Mouse (Mus musculus) ovary, postnatal 14 days (tissue): ENCODE data around the gene Igsf8.

Source experiments
- DNase-seq: peaks from one replicate; pipeline ENCODE4 v3.0.0; 2022; ENCODE audit warnings: low spot score

The Igsf8 gene

DNA sequence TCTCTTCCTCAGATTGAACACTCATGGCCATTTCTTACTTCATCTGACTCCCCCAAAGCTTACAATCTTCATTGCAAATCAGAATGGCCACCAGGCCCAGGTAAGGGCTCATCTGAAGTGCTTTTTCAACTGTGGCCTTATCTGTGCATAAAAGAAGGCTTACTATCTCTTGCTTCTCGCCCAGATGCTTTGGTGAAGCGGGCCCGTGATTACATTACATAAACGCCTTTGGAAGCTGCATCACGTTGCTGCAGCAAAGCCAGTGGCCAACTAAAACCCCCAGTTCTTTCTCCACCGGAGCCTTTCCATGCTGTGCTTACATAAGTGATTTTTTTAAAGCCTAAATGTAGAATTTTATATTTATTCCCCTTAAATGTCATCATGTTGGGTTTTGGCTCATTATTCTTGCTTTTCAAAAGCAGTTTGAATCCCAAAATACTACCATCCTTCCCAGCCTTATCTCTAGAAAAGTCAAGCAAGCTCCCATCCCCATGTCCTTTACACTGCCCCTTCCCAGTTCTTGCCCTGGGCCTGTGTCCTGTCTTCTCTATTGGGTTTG is 62.4 kb downstream of the Igsf8 start:
- no peak for DNase-seq

DNA sequence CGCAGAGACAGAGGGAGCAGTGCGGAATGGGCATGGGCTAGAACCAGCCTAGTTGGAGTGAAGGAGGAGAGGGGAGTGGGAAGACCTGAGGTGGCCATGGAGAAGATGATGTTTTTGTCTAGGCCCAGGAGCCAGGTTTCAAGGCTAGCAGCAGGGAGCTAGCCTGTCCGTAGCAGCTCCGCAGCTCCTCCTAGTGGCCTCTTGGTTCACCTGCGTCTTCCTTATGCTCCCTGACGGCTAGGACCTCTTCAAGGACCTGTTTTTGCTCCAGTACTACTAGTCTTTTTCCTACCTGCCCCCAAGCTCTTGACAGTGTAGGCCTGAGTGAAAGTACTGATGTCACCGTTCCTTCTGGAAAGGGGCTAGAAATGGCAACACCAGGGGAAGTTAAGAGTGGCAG is 63.3 kb downstream of the Igsf8 start:
- peak; percentile 74 for DNase-seq

DNA sequence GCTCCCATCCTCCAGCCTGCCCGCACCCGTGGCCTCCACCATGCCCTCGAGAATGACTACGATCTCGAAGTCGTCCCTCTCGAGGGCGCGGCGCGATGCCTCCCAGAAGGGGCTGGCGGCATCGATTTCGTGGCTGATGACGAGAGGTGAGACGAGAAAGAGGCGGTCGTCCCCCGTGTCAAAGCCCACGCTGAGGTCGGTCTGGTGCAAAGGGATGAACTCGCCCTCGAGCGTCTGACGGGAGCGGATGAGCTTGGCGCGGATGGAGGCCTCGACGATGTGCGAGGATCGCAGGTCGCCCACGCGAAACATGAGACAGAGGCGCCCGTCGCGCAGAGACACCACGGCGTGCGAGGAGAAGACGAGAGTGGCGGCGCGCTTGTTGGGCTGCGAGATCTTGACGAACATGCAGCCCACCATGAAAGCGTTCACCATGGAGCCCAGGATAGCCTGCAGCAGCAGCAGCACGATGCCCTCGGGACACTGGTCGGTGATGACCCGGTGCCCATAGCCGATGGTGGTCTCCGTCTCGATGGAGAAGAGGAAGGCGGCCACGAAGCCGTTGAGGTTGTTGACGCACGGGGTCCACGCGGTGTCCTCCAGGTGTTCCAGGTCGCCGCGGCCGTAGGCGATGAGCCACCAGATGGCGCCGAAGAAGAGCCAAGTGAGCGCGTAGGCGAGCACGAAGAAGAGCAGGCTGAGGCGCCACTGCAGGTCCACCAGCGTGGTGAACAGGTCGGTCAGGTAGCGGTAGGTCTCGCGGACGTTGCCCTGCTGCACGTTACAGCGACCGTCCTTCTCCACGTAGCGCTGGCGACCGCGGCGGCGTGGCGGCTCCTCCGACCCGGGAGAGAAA is 64.5 kb downstream of the Igsf8 start:
- peak; percentile 42 for DNase-seq

DNA sequence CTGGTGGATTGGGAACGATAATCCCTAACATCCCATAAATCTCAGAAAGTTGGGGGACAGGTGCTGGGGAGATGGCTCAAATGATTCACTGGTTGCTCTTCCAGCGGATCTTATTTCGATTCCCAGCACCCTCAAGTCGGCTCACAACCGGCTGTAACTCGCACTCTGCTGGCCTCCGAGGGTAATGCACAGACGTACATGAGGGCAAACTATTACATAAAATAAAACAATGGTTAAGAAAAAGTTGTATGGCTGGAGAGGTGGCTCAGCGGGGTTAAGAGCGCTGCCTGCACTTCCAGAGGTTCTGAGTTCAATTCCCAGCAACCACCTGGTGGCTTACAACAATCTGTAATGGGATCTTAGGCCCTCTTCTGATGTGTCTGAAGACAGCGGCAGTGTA is 65.2 kb downstream of the Igsf8 start:
- DNase-seq: no peak

DNA sequence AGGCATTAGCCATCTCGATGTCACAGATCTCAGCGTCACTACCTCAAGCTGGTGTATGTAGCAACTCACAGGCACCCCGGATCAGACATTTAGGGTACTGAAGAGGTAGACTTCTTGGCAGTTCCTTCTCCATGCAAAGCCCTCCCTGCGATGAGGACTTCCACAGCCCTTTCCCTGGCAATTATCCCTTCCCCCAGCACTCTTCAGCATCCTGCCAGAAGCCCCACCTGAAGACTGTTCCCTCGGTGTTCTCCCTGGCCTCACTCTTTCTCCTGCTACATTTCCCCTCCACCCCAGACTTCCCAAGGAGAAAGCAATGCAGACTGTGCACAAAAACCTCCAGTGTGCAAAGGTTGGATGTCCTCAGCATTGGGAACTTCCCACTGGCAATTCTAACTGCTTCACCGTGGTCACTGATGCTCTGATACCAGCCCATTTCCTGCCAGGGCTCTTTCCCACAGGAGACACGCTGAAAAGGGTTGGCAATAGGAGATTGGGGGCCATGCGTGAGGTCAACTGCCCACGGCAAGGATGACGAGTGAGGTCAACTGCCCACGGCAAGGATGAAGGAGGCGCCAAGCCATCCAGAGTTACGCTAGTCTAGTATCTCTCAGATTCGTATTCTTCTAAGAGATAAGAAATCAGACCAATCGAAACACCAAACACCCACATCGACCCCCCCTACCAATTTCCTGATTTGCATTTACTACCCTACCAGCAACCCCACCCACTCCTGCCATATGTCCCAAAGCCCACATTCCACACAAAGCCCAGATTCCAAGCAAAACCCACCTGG is 66.0 kb downstream of the Igsf8 start:
- DNase-seq: no peak

DNA sequence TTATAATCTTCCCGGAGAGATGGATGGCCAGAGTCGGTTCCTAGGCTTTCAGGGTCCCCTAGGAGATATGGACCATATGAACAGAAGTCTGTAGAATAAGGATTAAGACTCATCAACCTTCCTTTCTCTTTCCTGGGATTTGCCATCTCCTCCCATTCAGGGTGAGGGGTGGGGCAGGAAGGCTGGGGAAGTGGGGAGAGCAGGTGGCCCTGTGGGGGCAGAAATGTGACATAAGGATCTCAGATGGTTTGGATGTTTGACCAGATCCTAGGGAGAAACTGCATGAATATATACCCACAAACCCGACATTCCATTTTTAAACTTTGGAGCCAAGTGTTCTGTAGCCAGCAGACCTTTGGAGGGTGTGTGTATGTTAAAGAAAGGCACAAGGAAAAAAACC is 66.6 kb downstream of the Igsf8 start:
- DNase-seq: no peak

DNA sequence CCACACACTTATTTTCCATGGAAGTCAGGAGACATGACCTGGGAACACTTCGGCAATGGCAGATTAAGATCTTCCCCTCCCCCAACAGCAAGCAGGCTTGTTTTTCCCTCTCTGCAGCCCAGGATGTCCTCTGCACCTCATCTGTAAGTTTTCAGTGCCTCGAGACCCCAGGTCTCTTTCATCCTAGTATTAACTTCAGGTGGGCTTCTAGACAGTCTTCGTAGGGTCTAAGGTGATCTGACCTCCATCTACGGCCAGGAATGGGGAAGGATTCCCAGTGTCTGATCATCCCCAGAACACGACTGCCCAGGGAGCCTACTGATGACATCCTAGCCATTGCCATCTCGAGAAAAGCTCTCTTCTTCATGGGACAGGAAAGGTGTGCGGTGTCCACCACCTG is 67.0 kb downstream of the Igsf8 start:
- DNase-seq: no peak

DNA sequence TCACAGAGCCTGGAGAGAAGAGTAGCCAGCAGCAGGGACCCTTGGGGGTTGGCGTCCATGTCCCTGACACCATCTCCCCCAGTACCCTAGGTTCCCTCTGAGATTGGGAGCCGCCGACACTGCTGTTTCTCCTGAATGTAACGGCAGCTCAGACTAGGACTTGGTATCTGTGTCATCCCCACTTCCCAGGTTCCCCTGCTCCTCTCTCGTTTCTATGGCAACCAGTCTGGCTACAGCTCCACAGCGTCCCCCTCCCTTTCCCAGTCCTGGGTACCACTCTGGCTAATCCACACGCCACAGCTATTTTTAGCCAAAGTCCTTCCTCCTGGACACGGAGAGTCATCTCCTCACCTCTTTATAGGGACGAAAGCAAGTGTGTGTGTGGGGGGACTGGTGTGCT is 67.7 kb downstream of the Igsf8 start, which contains the start of gene Kcnj9:
Gene Kcnj9 (minus strand): TSS at position 188 of the 400 bp plus-strand sequence.
- no peak for DNase-seq

DNA sequence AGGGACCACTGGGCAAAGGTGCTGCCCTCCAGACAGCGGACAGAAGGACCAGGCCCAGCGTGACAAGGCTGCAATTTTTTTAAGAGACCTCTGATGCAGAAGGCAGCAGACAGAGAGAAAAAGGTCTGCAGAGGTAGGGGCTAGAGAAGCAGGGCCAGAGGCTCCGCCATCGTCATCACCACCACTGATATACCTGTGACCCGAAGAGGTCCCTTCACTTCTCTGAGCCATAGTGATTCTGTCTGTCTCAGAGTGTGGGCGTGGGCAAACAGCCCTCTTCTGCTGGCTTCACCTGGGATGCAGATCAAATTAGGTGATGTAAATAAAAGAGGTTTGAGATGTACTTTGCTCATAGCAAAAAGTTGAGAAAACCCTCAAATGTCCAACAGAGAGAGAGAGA is 68.2 kb downstream of the Igsf8 start:
- no peak for DNase-seq

DNA sequence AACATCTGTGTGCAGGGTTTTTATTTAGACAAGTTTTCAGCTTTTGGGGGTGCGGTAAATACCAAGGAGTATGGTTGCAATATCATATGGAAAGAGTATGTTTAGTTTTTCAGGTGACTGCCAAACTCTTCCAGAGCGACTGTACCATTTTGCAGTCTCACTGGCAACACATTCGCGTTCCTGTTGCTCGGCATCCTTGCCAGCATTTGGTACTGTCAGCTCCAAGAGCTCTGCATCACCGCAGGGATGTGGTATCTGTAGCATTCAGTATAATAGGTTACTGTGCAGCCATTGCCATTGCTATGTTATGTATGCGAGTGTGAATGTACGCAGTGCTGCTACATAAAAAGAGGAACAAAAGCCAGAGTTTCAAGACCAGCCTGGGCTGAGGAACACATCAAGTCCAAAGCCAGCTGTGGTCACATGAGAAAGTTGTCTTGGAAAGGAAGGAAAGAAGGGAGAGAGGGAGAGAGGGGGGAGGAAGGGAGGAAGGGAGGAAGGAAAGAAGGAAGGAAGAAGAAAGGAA is 70.0 kb downstream of the Igsf8 start:
- no peak for DNase-seq

DNA sequence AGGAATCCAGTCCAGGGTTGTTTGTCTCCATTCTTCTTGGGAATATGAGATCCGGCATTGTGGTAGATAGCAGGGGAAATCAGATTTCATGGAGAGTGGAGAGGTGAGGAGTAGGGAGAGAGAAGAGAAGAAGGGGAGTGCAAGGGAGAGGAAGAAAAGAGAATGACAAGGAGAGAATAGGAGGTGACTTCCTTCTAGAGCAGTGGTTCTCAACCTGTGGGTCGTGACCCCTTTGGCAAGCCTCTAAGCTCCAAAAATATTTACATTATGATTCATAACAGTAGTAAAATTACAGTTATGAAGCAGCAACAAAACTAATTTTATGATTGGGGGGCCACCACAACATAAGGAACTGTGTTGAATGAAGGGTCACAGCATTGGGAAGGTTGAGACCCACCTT is 71.5 kb downstream of the Igsf8 start:
- DNase-seq: no peak

DNA sequence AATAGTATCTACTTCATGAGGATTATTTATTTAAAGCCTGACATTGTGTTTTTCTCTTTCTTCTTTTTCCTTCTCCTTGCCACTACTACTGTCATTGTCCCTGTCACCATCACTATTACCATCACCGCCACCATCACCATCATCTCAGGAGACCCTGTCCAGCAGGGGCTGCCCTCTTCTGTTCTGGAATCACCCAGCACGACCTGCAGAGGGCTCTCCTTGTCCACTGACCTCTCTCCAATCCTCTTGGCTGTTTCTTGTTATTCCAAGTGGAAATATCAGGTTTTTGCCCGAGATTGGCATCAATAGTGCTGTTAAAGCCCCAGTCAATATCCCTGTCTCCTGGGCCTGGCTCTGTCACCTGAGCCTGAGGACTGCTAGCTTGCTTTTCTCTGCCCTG is 72.1 kb downstream of the Igsf8 start:
- DNase-seq: no peak

DNA sequence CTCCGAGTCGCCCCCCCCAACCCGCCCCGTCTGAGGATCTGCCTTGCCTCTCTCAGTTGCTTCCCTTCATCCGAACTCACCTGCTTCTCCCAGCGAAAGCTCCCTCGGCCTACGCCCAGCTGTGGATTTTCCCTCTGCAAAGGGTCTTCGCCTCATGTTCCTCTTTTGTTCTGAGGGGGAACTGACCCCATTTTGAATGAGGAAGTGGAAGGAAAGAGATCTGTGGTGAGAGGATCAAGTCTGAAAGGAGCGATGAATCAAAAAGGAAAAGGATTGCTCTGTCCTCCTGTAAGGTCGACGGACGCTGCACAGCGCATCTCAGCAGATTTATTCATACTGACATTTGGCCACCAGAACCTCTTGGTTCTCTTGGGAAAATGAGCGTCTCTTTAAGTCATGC is 74.4 kb downstream of the Igsf8 start:
- no peak for DNase-seq

DNA sequence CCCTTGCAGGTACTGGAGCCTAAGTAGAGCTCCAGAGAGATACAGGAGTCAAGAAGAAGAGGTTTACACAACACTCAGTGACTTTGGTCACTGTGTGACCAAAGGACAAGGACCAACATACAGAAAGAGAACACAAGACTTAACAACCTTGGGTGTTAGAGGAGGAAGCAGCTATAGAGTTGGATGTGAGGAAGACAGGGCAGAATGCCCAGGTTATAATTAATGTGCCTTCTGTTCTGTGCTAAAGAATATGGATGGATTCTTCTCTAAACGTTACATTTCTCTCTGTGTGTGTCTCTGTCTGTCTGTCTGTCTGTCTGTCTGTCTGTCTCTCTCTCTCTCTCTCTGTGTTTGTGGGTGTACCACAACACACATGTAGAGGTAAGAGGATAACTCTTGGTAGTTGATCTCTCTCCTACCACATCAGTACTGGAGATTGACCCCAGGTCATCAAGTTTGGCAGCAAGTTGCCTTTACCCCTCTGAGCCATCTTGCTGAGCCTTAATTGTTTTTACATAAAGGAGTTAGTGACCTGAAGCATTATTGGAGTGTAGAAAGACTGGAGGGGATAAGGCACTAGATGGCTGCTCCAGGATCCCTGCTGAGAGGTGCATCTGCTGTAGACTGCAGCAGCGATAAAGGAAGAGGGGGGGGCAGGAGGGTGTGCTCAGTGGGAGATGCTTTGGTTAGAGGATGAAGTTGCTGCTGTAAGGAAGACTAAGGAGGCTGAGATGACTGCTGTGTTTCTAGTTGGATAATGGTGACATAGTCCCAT is 76.2 kb downstream of the Igsf8 start:
- DNase-seq: no peak

DNA sequence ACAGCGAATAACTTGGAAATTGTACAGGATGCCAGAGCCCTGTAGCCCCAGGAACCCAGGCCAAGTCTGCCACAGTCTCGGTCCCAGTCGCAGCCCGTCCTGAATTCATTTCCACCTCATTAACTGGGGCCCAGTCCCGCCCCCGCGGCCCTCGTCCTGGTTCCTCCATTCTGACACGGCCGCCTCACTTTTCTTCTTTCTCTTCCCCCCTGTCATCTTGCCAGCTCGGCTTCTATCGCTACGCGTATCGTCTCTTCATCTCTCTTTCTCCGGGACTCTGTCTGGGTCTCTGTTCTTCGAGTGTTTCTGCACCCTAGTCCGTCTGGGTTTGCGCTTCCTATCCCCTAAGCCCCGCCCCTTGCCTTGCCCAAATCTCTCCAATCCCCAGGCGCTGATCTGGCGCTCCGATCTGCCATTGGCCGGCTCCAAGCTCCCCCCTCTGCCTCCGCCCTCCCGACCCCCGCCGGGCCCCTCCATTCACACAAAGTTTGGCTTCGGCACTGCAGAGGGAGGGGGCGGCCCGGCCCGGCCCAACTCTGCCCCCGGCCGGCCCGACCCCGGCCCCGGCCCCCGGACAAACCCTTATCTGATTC is 79.4 kb downstream of the Igsf8 start, which contains the start of gene Kcnj10:
Gene Kcnj10 (plus strand): TSS at position 482 of the 593 bp plus-strand sequence.
- DNase-seq: peak; percentile 44

DNA sequence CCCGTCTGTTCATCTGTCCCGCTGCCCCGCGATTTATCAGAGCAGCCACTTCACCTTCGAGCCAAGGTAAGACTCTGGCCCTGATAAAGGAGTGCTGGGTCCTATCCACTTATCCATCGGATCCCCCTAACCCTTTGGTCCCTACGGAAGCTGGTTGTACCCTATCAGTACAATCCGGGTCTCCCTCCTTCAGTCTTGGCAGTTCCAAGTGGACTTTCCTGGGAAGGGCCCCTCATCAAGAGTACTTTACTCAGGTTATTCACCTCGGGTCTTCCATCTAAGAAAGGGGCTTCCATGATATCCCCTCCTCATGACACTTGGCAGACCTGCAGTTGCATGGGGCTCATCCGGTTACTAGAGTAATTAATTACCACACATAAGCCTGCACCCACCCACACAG is 79.9 kb downstream of the Igsf8 start:
- no peak for DNase-seq

DNA sequence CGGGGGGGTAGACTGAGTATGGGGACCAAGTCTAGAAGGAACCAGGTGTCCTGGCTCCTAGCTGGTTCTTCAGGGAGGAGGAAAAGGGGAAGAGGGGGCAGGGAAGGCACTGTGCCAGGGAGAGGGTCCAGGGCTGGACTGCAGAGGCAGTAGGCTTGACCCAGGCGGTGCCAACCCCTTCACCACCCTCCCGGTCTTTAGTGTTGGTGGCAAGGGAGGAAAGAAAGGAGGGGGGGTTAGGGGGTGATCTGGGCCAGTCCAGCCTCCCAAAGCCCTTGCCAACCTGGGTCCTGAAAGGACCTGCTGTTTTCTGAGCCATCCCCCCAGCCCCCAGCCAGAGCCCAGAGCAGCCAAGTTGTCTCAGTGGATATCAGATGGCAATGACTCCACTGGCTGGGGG is 81.3 kb downstream of the Igsf8 start:
- DNase-seq: no peak

DNA sequence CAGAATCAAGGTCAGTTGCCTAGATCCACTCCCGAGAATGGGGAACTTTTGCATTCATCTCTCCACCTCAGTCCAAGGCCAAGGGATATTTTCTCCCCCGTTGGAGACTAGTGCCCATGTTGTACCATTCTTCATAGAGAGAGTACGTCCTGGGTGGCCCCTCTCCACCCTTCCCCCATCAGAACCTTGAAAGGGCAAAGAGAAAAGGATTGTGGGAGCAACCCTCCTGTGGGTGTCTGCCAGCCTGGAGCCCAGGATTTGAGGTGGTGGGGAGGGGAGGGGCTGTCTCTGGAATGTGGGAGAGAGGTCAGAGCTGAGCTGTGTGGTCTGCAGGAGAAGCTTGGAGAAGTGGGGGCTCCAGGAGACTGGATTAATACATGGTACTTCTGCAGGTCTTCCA is 82.5 kb downstream of the Igsf8 start:
- DNase-seq: no peak

DNA sequence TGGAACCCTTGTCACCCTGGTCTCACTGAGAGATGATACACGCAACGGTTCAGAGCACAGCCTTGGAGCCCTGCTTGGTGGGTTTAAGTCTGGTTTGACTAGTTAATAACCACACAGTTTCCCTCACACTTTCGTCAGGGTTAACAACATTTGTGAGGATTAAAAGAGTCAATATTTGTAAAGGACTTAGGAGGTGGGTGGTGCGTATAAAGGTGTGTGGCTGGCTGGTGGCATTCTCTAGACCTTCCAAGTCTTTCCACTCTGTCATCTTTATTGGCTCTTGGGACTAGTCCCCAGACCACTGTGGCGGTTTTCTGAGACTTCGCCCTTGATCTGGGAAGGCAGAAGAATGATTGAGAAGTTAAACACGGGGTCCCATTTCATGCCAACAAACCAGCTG is 83.4 kb downstream of the Igsf8 start:
- DNase-seq: no peak

DNA sequence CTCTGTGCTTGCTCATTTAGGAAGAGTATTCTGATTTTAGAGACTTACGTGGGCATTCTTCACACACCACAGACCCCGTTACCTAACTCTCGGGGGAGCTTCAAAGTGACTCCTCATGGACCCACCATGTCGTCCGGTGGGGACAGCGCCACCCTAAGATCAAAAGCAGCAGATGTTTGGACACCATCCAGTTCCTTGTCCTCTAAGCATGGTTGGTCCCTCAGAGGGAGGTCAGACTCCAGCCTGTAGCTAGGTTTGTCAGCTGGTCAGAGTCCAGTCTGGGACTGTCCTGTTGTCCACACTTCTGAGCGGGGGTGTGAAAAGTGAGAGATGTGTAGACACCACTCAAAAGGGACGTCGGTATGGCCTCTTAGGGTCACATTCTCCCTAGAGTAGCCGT is 85.3 kb downstream of the Igsf8 start:
- no peak for DNase-seq

DNA sequence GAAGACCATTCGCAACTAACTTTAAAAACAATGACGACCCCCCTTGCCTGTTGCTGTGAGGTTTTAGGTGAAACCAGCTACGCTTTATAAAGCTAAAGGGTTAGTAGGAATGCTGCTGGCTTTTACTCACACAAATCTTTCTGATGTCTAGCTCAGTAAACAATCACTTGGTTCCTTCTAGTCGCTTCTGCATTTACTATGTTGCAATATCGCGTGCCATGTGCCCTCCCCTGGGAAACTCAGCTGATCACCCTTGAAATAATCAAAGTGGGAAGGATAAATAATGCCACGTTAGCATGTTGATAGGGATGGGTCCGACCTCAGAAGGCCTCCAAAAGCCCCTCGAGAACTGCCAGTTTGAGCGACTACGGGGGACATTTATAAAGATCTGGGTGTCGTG is 85.9 kb downstream of the Igsf8 start:
- DNase-seq: no peak

DNA sequence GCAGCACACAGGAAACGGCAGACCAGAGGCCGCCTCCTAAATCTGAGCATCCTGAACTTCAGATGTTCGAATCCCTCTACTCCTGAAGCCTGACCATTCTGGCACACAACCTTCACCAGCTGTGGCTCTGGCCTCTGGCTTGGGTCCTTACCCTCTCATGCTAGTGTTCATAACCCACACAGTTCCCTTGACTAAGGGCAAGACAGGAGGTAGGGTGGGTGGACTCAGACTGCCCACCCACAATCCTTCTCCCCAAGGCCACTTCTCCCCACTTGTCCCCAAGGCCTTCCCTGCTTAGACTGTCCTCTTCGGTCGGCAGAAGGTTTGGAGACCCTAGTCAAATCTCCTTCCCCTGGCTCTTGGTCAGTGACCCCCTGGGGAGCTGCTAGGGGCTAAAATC is 88.1 kb downstream of the Igsf8 start:
- DNase-seq: no peak
